Mouse (Mus musculus) E14TG2a.4 (cell line): ENCODE results near the gene Akr1e1.
"Not testable (repeated sequence)": the region's sequence is repeated elsewhere in the genome, so short reads cannot be mapped to it uniquely, and the experiment has no call there.

Experiments used
- H3K27me3 ChIP-seq: 2 replicates; pipeline ENCODE4 v1.6.1; 2014; ENCODE audit warnings: low read length, control low read depth; ENCODE audit not compliant: insufficient read depth
- H3K36me3 ChIP-seq: 2 replicates; pipeline ENCODE4 v1.6.1; 2014; ENCODE audit warnings: low read length, control low read depth; ENCODE audit not compliant: insufficient read depth
- H3K4me1 ChIP-seq: replicated peaks from 2 replicates; pipeline ENCODE4 v1.6.1; 2014; ENCODE audit warnings: low read depth, low read length, control low read depth
- H3K4me3 ChIP-seq: replicated peaks from 2 replicates; pipeline ENCODE4 v1.5.1; 2014; ENCODE audit warnings: mild to moderate bottlenecking, low read length
- H3K9me3 ChIP-seq: 2 replicates; pipeline ENCODE4 v1.6.1; 2014; ENCODE audit warnings: low read length, control low read depth
- CTCF ChIP-seq: conservative IDR thresholded peaks from 2 replicates; pipeline ENCODE4 v1.5.1; 2014; ENCODE audit warnings: low read length
- NANOG ChIP-seq: IDR thresholded peaks from 2 replicates; pipeline ENCODE4 v1.6.1; 2014; ENCODE audit warnings: borderline replicate concordance, low read length, mixed read lengths
- POU5F1 ChIP-seq: IDR thresholded peaks from 2 replicates; pipeline ENCODE4 v1.6.1; 2014; ENCODE audit warnings: low read length, borderline replicate concordance

The Akr1e1 gene

DNA sequence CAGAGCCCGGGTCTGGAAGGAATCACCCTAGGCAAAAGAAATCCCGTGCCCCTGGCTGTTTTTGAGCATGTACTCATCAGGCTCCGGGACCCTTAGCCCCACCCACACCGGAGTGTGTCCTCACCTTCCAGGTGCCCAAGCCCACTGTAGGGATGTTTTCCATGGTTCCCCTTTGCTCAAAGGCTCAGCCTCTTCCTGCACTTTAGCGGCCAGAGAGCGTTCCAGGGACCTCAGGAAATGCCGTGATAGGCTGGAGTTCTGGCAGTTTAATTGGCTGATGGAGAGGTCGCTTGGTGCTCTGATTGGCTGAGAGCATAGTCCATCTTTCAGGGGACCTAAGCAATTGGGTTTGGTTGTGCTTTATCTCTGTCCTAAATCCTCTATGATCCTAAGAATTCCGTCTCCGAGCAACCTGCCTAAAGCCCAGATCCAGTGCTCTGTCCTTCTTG is at the start of gene Akr1e1:
Gene Akr1e1 (minus strand): TSS at position 214 of the 449 bp plus-strand sequence.
- no peaks in the 10 kb centered on the region for H3K36me3 ChIP-seq
- TF ChIP-seq NANOG (no peak), CTCF (no peak), POU5F1 (no peak)
- H3K4me3 ChIP-seq, result peak within 1 kb of the TSS; percentile 83
- H3K27me3 ChIP-seq, result no peaks in the 10 kb centered on the region
- H3K9me3 ChIP-seq, result no peaks in the 10 kb centered on the region
- peaks cover 5% of the 10 kb centered on the region for H3K4me1 ChIP-seq

DNA sequence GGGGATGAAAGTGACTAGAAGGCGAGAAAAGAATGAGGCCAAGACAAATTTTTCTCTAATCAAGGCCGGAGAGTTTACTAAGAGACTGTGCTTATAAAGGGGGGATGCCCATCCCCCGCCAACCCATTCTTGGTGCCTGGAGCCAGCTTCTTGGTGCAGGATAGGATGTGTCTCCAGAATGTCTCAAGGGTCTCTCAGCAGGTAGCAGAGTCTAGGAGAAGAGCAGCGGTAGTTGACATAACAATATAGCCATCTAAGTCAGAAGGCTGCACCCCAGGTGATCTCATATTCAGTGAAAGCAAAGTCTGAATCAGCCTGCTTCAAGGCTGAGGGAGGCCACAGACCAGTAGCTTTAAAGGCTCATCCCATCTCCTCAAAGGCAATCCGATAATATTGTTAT is 49.4 kb upstream of the Akr1e1 start:
- H3K36me3 ChIP-seq, result no peaks in the 10 kb centered on the region
- H3K27me3 ChIP-seq, result no peaks in the 10 kb centered on the region
- H3K4me1 ChIP-seq, result no peaks in the 10 kb centered on the region
- no peak overlapping the region for H3K4me3 ChIP-seq
- peak; percentile 54; the same call in 1 of the 2 replicates for TF ChIP-seq NANOG
- TF ChIP-seq CTCF, result no peak
- peaks cover 39% of the 10 kb centered on the region for H3K9me3 ChIP-seq

DNA sequence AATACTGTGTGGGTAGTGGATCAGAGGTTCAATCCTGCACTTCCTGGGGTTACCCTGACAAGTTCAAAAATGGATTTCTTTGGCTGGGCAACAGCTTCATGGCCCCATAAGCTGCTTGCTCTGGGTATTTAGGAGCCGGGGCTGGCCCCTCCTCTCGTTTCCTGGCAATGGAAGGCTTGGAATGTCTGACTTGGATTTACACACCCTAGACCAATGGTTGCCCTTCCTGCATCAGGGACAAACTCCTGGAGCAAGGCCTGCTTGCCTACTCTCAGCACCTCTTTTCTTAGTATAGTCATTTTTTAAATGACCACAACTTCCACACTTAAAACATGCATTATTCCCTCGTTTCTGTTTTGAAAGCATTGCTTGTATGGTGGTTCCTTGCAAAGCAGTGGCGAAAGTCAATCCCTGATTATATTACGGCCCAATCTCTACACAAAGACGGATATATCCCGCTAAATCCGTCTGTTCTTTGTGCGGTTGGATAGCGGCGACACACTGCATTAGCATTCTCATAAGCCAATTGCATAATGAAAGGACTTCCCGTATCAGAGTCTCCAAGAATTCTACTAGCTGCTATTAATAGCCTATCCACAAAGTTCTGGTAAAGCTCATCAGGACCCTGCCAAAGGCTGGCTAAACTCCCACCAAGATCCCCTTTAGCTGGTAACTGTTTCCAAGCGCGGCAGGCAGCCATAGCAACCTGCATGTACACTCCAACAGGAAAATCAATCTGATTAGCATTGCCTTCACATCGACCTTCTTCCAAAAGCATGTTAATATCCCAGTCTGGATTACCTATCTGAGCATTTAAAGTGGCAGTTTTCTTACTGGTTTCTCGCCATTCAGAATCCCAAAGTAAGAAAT is 47.5 kb upstream of the Akr1e1 start:
- Histone ChIP-seq H3K4me3 (no peak overlapping the region), H3K9me3 (peaks cover 35% of the 10 kb centered on the region), H3K27me3 (no peaks in the 10 kb centered on the region), H3K36me3 (no peaks in the 10 kb centered on the region), H3K4me1 (no peaks in the 10 kb centered on the region)
- TF ChIP-seq POU5F1, result no peak
- TF ChIP-seq NANOG, result no peak
- TF ChIP-seq CTCF, result no peak

DNA sequence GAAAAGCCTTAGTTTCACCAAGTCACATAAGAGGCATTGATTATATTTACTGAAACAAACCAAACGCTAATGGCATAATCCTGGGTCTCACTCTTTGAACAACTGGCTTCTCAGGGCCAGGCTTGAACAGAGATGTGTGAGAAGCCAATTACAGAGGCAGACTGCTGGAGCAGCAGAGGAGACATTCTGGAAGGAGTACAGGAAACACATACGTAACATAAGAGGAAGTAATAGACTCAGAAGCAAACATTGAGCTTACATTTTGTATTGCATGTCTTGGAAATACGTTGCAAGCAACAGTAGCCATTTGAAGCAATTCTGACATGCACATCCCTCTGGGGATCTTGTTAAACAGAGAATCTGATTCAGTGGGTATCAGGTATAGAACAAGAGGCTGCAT is 41.2 kb upstream of the Akr1e1 start:
- Histone ChIP-seq H3K4me3 (no peak overlapping the region), H3K9me3 (peaks cover 4% of the 10 kb centered on the region), H3K4me1 (no peaks in the 10 kb centered on the region), H3K36me3 (no peaks in the 10 kb centered on the region), H3K27me3 (no peaks in the 10 kb centered on the region)
- TF ChIP-seq POU5F1, result no peak
- TF ChIP-seq CTCF, result no peak
- TF ChIP-seq NANOG, result no peak

DNA sequence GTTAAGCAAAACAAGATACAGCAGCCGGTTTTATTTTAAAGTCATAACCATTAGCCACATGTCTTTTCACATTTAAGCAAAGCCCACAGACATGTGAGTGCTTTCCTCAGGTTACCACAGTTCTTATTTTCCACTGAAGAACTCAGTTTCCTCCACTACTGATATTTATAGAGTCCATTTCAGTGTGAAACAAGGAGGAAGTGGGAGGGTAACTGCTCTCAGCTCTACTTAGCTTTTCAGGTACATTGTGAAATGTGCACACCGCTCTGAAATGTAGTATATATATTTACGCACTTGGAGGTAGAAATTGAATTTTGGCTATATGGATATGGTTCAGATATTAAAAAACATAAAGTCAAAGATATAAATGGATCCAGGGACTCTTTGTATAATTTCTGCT is 36.3 kb upstream of the Akr1e1 start:
- TF ChIP-seq NANOG, result no peak
- TF ChIP-seq POU5F1, result no peak
- no peak for TF ChIP-seq CTCF
- Histone ChIP-seq H3K27me3 (no peaks in the 10 kb centered on the region), H3K4me3 (no peak overlapping the region), H3K36me3 (no peaks in the 10 kb centered on the region), H3K4me1 (no peaks in the 10 kb centered on the region), H3K9me3 (peaks cover 4% of the 10 kb centered on the region)

DNA sequence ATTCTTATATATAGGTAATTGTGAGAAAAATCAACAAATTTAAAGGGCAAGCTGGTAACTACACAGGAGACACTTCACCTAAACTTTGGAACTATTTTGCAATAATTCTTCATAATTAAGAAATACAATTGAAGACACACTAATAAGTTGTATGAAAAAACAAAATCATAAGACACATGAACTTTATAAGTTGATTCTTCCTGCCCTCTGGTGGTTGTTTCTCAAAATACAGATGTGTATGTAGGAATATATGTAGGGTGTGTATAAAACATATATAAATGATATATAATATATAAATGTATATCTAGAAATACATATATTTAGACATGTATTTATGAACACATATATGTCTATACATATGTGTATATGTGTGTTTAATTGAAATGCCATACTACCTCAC is 1.9 kb upstream of the Akr1e1 start:
- no peaks in the 10 kb centered on the region for H3K27me3 ChIP-seq
- no peaks in the 10 kb centered on the region for H3K36me3 ChIP-seq
- H3K4me1 ChIP-seq, result peaks cover 5% of the 10 kb centered on the region
- H3K4me3 ChIP-seq, result no peak overlapping the region
- no peak for TF ChIP-seq POU5F1
- peak; percentile 9; the same call in 1 of the 2 replicates for TF ChIP-seq CTCF
- no peaks in the 10 kb centered on the region for H3K9me3 ChIP-seq

DNA sequence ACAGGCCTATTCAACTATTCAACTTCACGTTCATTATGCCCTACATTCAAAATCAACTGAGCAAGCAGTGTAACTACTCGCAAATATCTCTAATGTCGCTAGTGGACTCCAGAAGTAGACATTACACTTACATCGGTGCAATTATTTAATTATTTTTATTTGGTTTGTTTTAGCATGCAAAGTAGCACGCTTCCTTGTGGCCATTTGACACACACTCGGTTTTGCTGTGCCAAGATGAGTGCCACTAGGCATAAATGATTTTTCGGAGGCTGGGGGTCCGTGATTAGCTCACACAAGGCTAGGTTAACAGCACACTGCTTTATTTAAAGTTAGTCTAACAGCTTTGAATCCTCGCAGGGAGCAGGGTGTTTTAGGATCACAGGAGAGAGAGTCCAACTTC is 444 bp downstream of the Akr1e1 start:
- H3K4me3 ChIP-seq, result peak overlapping the region; percentile 83
- H3K9me3 ChIP-seq, result 0 out of 2 replicates have a peak, but pooled peaks cover 4% of the 10 kb centered on the region
- H3K36me3 ChIP-seq, result no peaks in the 10 kb centered on the region
- TF ChIP-seq NANOG (no peak), CTCF (no peak), POU5F1 (no peak)
- H3K4me1 ChIP-seq, result peaks cover 5% of the 10 kb centered on the region
- H3K27me3 ChIP-seq, result no peaks in the 10 kb centered on the region

DNA sequence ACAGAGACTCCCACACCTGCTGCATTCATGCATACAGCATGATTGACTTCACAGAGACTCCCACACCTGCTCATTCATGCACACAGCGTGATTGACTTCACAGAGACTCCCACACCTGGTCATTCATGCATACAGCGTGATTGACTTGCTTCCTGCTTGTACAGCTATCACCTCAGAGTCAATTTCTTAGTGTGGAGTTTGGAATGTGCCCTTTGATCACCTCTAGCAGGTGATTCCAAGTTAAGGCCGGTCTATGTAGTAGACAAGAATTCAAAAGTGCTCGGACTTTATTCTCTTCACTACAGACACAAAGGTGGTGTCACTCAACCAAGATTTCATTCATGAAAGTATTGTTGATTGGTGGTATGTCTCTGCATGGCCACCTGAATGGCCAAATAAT is 2.2 kb downstream of the Akr1e1 start:
- H3K9me3 ChIP-seq, result peaks cover 16% of the 10 kb centered on the region
- TF ChIP-seq POU5F1 (no peak), CTCF (no peak), NANOG (no peak)
- no peaks in the 10 kb centered on the region for H3K27me3 ChIP-seq
- no peak overlapping the region for H3K4me3 ChIP-seq
- H3K36me3 ChIP-seq, result no peaks in the 10 kb centered on the region
- H3K4me1 ChIP-seq, result peaks cover 5% of the 10 kb centered on the region

DNA sequence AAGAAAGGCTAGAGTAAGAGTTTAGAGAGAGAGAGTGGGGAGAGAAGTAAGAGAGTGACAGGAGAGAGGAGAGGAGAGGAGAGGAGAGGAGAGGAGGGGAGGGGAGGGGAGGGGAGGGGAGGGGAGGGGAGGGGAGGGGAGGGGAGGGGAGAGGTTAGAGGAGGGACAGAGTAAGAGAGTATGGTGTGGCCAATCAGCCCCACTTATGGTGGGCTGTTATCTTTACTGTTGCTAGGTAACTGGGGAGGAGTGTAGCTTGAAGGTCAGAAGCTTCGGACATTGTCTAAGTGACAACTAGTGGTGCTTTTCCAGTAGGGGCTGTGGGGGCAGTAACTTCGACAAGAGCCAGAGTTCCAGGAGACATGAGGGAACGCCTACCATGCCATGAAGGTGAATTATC is 5.5 kb downstream of the Akr1e1 start:
- H3K9me3 ChIP-seq, result peaks cover 49% of the 10 kb centered on the region
- not testable (repeated sequence) for H3K27me3 ChIP-seq, H3K4me1 ChIP-seq, H3K36me3 ChIP-seq, H3K4me3 ChIP-seq

DNA sequence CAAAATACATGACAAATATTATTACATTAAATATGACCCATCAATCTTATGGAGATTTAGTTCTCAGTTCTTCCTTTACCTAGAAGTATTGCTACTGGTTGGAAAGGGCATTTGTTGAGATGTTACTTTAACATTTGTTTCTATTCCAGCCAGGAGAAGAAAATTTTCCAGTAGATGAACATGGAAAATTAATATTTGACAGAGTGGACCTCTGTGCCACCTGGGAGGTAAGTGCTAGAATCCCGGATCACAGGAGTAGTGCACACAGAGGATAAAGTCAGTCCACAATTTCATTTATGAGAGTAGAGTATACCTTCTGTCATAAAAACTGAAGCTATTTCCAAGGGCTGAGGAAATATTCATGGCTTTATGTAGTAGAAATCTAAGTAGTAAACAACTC is 32.1 kb downstream of the Akr1e1 start:
- no peak for TF ChIP-seq CTCF
- TF ChIP-seq POU5F1, result no peak
- TF ChIP-seq NANOG, result no peak
- H3K9me3 ChIP-seq, result peaks cover 37% of the 10 kb centered on the region
- no peaks in the 10 kb centered on the region for H3K4me1 ChIP-seq
- no peaks in the 10 kb centered on the region for H3K36me3 ChIP-seq
- H3K27me3 ChIP-seq, result no peaks in the 10 kb centered on the region
- H3K4me3 ChIP-seq, result no peak overlapping the region
